Mouse (Mus musculus) embryonic stem cell, embryonic (primary cell): ENCODE results near the gene Galnt6.

Experiments used
- CTCF ChIA-PET, 4 experiments: fragments of 300-600 bp in 2 of 4; fragments of 350-600 bp in 2 of 4; sonication (Branson Sonifier 250); formaldehyde crosslinking; loops; one replicate each; lab custom pipeline; 2022; ENCODE audit warnings: inconsistent platforms in 2 of 4; lab: Charles Lee
- POLR2A ChIA-PET, 4 experiments: fragments of 300-600 bp in 2 of 4; fragments of 350-600 bp in 2 of 4; sonication (Branson Sonifier 250); formaldehyde crosslinking; loops; one replicate each; lab custom pipeline; 2022; ENCODE audit warnings: antibody characterized with exemption in 4 of 4, inconsistent platforms in 1 of 4; lab: Charles Lee

Gene Galnt6

DNA sequence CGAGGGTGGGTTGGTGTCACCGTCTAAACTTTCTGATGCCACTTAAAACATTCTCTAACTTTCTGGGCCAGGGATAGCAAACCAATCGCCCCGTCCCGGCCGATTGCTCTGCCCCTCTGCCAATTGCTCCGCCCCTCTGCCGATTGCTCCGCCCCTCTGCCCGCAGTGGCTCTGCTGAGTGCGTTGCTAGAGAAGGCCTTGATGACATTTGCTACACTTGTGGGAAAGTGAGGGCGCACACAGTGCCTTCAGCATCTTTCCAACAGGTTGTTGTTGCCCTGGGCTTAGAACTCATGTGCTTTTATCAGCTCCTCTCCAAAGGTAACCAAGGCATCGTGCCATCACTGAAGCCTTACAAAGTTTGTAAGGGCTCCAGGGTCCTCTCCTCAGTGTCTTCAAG lies 43.9 kb downstream of the Galnt6 start:
- ChIA-PET POLR2A (interaction anchor here in 2 of 4 experiments (0.7 to 1.5 kb wide), 4 partner anchors 19 to 69 kb away, joined by 3 to 5 read pairs (median 4); no protein-coding TSS in a partner anchor), CTCF (interaction anchor here in 1 of 4 experiments (0.6 kb wide), 1 partner anchor 25 kb away, joined by 3 read pairs; no protein-coding TSS in a partner anchor)

- CTCF ChIA-PET, result interaction anchor here in 3 of 4 experiments (0.5 to 2.5 kb wide), 3 partner anchors 40 to 227 kb away, joined by 3 to 17 read pairs (median 3); no protein-coding TSS in a partner anchor
- POLR2A ChIA-PET, result interaction anchor here in 3 of 4 experiments (0.7 to 1.5 kb wide), 7 partner anchors 10 to 71 kb away, joined by 3 to 7 read pairs (median 4); no protein-coding TSS in a partner anchor
Measured at GRCm38 (mm10) chr15:100684450-100684849, 44.7 kb downstream of the Galnt6 start.

DNA sequence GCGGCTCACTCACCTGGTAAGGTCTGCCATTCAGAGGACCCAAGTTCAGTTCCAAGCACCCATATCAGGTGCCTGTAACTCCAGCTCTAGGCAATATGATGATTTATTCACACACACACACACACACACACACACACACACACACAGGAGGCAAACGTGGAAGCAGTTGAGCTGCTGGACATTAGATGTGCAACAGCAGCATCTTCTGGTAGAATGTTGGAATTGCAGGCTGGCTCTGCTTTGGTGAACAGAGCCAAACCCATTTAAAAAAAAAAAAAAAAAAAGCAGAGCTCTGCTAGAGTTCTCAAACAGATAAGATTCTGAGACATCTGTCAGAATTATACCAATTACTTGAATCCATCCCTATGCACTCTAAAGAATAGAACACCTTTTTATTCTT lies 46.1 kb downstream of the Galnt6 start:
- POLR2A ChIA-PET, result interaction anchor here (0.5 to 1.8 kb wide), 40 partner anchors 8 to 456 kb away, joined by 3 to 16 read pairs (median 4); partner anchors contain the start of genes Atf1 (in 1 of the 4), Dazap2 (in 1 of the 4) and Pou6f1 (in 1 of the 4)
- CTCF ChIA-PET, result interaction anchor here (0.5 to 2.9 kb wide), 177 partner anchors 8 to 1721 kb away, joined by 3 to 27 read pairs (median 4); partner anchors contain the start of genes Dazap2 (in 3 of the 4), Bin2 (in 2 of the 4), Smagp (in 2 of the 4) and Dip2b (in 1 of the 4)

- ChIA-PET POLR2A (interaction anchor here in 2 of 4 experiments (1.1 to 1.8 kb wide), 6 partner anchors 8 to 250 kb away, joined by 3 to 9 read pairs (median 4); no protein-coding TSS in a partner anchor), CTCF (interaction anchor here in 3 of 4 experiments (0.6 to 2.9 kb wide), 8 partner anchors 13 to 361 kb away, joined by 3 to 19 read pairs (median 9); partner anchors contain the start of genes Bin2 (in 1 of the 3), Dazap2 (in 1 of the 3) and Smagp (in 1 of the 3))
Measured at GRCm38 (mm10) chr15:100681770-100682169, 47.4 kb downstream of the Galnt6 start.

DNA sequence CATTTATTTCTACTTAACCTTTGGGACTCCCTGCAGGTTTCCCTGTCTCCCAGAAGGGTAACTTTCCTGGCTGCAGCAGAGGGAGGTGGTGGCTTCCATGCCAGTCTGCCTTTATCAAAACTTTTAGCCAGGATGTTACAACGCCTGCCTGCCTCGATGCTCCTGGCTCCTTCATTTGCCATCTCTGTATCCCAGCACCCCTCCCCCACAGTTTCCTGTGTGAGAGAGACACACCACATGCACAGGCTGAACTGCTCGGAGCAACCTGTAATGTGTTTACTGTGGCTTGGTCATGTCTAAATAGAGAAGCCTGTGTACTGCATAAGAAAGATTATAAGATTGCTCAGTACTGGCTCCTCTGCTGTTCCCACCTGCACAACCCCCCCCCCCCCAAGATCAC lies 48.8 kb downstream of the Galnt6 start:
- ChIA-PET CTCF (interaction anchor here in 3 of 4 experiments (0.6 to 1.0 kb wide), 4 partner anchors 185 to 1912 kb away, joined by 3 to 4 read pairs (median 3); no protein-coding TSS in a partner anchor), POLR2A (interaction anchor here in 3 of 4 experiments (0.6 to 1.7 kb wide), 4 partner anchors 12 to 305 kb away, joined by 3 to 8 read pairs (median 4); no protein-coding TSS in a partner anchor)

DNA sequence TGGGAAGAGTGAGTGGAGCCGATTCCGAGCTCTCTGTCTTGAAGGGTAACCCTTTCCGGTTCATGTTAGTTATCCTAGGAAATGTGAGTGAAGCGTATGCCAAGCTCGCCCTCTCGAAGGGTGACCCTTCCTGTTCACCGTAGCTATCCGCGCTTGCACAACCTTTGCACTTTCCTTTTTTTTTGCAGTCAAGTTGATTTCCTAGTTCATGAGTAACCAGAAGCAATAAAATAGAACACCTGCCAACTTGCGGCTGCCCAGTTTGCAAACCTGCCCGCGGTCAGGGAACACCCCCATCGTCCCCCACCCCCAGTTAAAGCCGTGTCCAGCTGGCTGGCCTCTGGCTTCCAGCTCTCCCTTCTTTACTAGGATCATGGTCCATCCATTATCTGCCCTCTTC lies 50.2 kb downstream of the Galnt6 start:
- ChIA-PET CTCF (interaction anchor here (0.6 to 1.4 kb wide), 9 partner anchors 15 to 1682 kb away, joined by 3 to 6 read pairs (median 3); no protein-coding TSS in a partner anchor), POLR2A (interaction anchor here (0.6 to 2.1 kb wide), 5 partner anchors 11 to 197 kb away, joined by 3 to 7 read pairs (median 3); no protein-coding TSS in a partner anchor)

GRCm38 (mm10) chr15:100678581-100678980 lies 50.6 kb downstream of the Galnt6 start:
- ChIA-PET CTCF (interaction anchor here in 3 of 4 experiments (0.7 to 1.4 kb wide), 5 partner anchors 66 to 213 kb away, joined by 3 to 4 read pairs (median 3); no protein-coding TSS in a partner anchor), POLR2A (interaction anchor here in 3 of 4 experiments (0.6 to 2.1 kb wide), 4 partner anchors 12 to 197 kb away, joined by 3 to 7 read pairs (median 4); no protein-coding TSS in a partner anchor)

- CTCF ChIA-PET, result interaction anchor here in 2 of 4 experiments (1.1 to 1.6 kb wide), 2 partner anchors 65 to 220 kb away, joined by 4 to 6 read pairs; no protein-coding TSS in a partner anchor
- POLR2A ChIA-PET, result interaction anchor here in 1 of 4 experiments (2.0 kb wide), 1 partner anchor 11 kb away, joined by 5 read pairs; no protein-coding TSS in a partner anchor
Measured at GRCm38 (mm10) chr15:100677675-100678074, 51.5 kb downstream of the Galnt6 start.

DNA sequence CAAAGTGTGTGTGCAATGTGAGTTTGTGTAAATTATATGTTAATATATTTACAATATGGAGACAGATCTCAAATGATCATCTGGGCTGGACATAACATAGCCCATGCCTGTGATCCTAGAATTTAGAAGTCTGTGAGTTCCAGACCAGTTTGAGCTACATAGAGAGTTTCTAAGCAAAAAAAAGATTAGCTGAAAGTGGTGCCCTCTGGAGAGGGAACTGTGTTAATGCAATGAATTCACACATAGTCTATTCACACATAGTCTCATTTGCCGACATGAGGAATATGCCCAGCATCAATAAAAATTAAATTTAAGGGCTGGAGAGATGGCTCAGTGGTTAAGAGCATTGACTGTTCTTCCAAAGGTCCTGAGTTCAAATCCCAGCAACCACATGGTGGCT lies 52.7 kb downstream of the Galnt6 start:
- POLR2A ChIA-PET, result interaction anchor here in 2 of 4 experiments (1.0 to 2.0 kb wide), 3 partner anchors 11 to 39 kb away, joined by 3 to 5 read pairs (median 4); partner anchors contain the start of gene Smagp (in 1 of the 2)
- CTCF ChIA-PET, result interaction anchor here (0.5 to 1.6 kb wide), 23 partner anchors 9 to 640 kb away, joined by 3 to 7 read pairs (median 4); partner anchors contain the start of genes Cela1 (in 1 of the 4) and Dazap2 (in 1 of the 4)

DNA sequence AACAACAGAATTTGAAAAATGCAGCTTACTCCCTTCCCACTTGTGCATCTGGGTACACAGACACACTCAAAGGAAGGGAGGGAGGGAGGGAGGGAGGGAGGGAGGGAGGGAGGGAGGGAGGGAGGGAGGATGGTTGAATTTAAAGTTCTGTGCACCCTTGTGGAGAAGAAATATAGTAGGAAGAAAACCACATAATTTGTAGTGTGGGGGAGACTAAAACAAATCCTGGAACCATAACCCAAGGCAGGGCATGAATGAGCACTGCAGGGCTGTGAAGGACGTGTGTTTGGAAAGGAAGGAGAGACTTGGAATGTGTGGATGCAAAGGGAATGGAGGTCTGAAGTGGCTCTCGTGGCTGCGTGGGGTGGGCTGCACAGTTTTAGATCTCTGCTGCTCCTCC lies 53.7 kb downstream of the Galnt6 start:
- POLR2A ChIA-PET, result interaction anchor here in 3 of 4 experiments (0.5 to 2.9 kb wide), 11 partner anchors 8 to 224 kb away, joined by 3 to 10 read pairs (median 4); partner anchors contain the start of genes Csrnp2 (in 1 of the 3) and Smagp (in 1 of the 3)
- CTCF ChIA-PET, result interaction anchor here in 3 of 4 experiments (0.6 to 2.2 kb wide), 7 partner anchors 8 to 744 kb away, joined by 3 to 17 read pairs (median 4); no protein-coding TSS in a partner anchor

- ChIA-PET POLR2A (interaction anchor here in 2 of 4 experiments (0.6 to 2.9 kb wide), 10 partner anchors 9 to 223 kb away, joined by 3 to 10 read pairs (median 4); partner anchors contain the start of genes Csrnp2 (in 1 of the 2) and Smagp (in 1 of the 2)), CTCF (interaction anchor here in 3 of 4 experiments (0.6 to 2.2 kb wide), 8 partner anchors 9 to 557 kb away, joined by 3 to 17 read pairs (median 5); no protein-coding TSS in a partner anchor)
Measured at GRCm38 (mm10) chr15:100674566-100674965, 54.6 kb downstream of the Galnt6 start.

DNA sequence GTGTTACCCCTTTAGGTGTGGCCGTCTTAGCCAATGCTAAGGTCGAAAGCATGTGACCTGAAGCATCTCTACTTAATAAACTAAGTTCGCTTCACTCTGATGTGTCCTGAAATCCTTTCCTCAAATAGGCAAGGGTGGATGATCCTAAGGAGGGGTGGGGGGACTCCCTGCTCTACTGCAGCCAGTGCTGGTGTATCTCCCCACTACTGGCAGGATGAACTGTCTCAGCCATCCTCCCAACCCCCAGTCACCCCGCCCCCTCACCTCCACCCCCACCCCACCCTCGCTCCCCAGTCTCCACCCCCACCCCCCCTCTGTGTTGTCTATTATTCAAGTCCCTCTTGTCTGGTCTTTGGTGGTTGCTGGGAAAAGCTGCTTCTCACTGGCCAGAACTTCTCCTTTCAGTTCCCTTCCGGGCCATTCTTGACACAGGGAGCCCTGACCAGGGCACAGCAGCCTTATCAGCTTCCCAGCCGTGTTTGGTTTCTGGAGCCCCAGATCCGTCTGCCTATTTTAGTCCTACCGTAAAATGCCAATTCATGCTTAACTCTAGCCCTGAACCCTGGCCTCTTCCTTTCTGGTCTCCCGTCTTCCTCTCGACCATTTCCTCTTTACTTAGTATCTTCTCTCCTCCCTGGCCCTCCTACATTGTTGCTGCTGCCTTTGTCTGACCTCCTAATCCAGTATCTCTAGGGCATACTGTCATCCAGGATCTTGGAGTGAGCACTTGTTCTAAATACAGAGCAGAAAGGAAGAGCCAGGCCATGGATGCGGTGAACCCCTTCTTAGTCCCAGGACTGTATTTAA lies 55.4 kb downstream of the Galnt6 start:
- ChIA-PET POLR2A (interaction anchor here in 3 of 4 experiments (0.5 to 2.9 kb wide), 13 partner anchors 9 to 427 kb away, joined by 3 to 10 read pairs (median 4); partner anchors contain the start of genes Dazap2 (in 1 of the 3) and Smagp (in 1 of the 3)), CTCF (interaction anchor here (0.6 to 2.2 kb wide), 7 partner anchors 9 to 1574 kb away, joined by 3 to 17 read pairs (median 3); partner anchors contain the start of gene Pou6f1 (in 1 of the 4))

DNA sequence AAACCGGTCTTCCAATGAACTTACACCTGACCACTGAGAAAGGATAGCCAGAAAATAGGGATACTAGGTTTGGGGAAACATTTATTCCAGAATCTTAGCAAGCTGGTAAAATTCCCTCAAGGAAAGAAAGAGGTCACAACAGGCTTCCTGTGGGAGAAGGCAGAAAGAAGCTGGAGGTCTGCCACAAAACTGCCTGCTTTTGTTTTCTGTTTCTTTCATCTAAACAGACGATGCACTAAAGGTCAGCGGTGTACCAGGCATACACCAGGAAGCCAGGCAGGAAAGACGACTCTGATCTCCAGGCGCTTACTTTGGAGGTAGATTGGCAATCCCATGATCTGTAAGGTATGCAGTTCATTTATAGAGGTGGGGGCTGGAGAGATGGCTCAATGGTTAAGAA lies 58.3 kb downstream of the Galnt6 start:
- ChIA-PET POLR2A (no interaction called here), CTCF (no interaction called here)

- CTCF ChIA-PET, result interaction anchor here in 2 of 4 experiments (0.6 to 2.6 kb wide), 3 partner anchors 13 to 292 kb away, joined by 3 to 15 read pairs (median 8); partner anchors contain the start of gene Dazap2 (in 1 of the 2)
- POLR2A ChIA-PET, result interaction anchor here in 1 of 4 experiments (0.8 to 2.1 kb wide), 3 partner anchors 9 to 35 kb away, joined by 3 to 5 read pairs (median 3); no protein-coding TSS in a partner anchor
Measured at GRCm38 (mm10) chr15:100670004-100670403, 59.2 kb downstream of the Galnt6 start.

- CTCF ChIA-PET, result interaction anchor here in 3 of 4 experiments (0.5 to 2.6 kb wide), 7 partner anchors 11 to 201 kb away, joined by 3 to 15 read pairs (median 3); partner anchors contain the start of gene Dazap2 (in 1 of the 3)
- POLR2A ChIA-PET, result interaction anchor here in 2 of 4 experiments (0.9 to 4.9 kb wide), 9 partner anchors 8 to 176 kb away, joined by 3 to 17 read pairs (median 4); partner anchors contain the start of gene Dazap2 (in 1 of the 2)
Measured at GRCm38 (mm10) chr15:100669337-100669736, 59.8 kb downstream of the Galnt6 start, which contains the start of gene Bin2. Gene Bin2 (minus strand): TSS chr15:100669553.

DNA sequence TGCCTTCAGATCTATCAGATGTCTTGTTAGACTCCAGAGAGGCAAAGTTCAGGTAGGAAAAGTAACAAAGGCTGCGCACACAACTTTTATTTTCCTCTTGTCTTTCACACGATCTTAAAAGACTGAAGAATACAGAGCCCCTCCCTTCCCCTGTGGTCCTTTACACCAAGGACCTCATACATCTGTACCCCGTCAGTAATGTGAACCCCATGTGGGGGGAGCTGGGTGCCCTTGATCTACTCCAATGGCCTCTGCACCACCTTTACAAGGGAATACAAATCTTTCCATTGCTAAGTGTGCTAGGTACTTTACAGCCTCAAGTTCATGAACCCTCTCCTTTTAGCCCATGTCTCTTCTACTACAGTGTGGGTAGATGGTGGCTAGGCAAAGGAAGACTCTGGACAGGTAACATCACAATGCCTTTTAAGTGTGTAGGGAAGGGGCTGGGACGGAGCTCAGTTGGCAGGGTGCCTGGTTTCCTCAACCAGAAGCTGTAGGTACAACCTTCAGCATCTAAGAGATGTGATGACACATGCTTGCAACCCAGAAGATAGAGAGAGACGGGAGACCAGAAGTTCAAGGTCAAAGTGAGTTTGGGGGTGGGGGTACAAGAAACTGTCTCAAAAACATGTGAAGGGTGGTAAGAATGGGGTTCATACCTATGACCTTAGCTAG lies 61.2 kb downstream of the Galnt6 start:
- ChIA-PET POLR2A (interaction anchor here in 2 of 4 experiments (0.7 to 4.9 kb wide), 12 partner anchors 8 to 175 kb away, joined by 3 to 26 read pairs (median 4); partner anchors contain the start of genes Dazap2 (in 1 of the 2) and Smagp (in 1 of the 2)), CTCF (interaction anchor here (0.6 to 2.6 kb wide), 9 partner anchors 9 to 240 kb away, joined by 3 to 19 read pairs (median 3); partner anchors contain the start of gene Dazap2 (in 1 of the 4))
